ENCODE assay signal across 26 mouse cellular contexts in genomic region chr8:107510766-107511165, GRCm38 (mm10).
DNase-seq lines count a peak whose midpoint lies in the region; ATAC-seq and TF ChIP-seq lines count a peak whose summit lies in the region.
"Had no signal": no experiment of that assay in that cellular context is flagged by ENCODE, and none has a peak within 500 bp of the region (broad histone marks: within the 10 kb centered on the region; RNA-seq: fewer than 3 reads in every experiment).

No protein-coding gene starts in this region.

- H3K27ac ChIP-seq in embryonic facial prominence, embryonic 13.5 days, result peak overlapping the region; percentile 30
- H3K27ac ChIP-seq in embryonic facial prominence, embryonic 10.5 days (replicated peaks), result no peak overlapping the region
- H3K27ac ChIP-seq in hindbrain, embryonic 12.5 days, result peak overlapping the region; percentile 12; the same call in 1 of the 2 replicates
- no peak overlapping the region for H3K27ac ChIP-seq in hindbrain, embryonic 10.5 days
- H3K27ac ChIP-seq in testis, adult 2 months (ENCODE audit: control insufficient read depth, insufficient read depth, low read depth, low read length), result peak overlapping the region; percentile 63
- H3K27ac ChIP-seq: forebrain, embryonic 12.5 days; forebrain, embryonic 15.5 days; heart, embryonic 15.5 days; hindbrain, embryonic 13.5 days had no signal

- H3K4me1 ChIP-seq in embryonic facial prominence, embryonic 13.5 days, result 0 out of 2 replicates have a peak, but pooled peaks cover 4% of the 10 kb centered on the region
- no peaks in the 10 kb centered on the region for H3K4me1 ChIP-seq in embryonic facial prominence, embryonic 10.5 days
- H3K4me1 ChIP-seq in hindbrain, embryonic 12.5 days, result no peaks in the 10 kb centered on the region
- no peaks in the 10 kb centered on the region for H3K4me1 ChIP-seq in hindbrain, embryonic 10.5 days (replicated peaks)
- no peaks in the 10 kb centered on the region for H3K4me1 ChIP-seq in testis, adult 2 months (ENCODE audit: control insufficient read depth, insufficient read depth, low read length)
- H3K4me1 ChIP-seq: forebrain, embryonic 12.5 days; forebrain, embryonic 15.5 days; heart, embryonic 12.5 days; heart, embryonic 15.5 days; hindbrain, embryonic 13.5 days had no signal

- no peaks in the 10 kb centered on the region for H3K27me3 ChIP-seq in embryonic facial prominence, embryonic 13.5 days
- no peaks in the 10 kb centered on the region for H3K27me3 ChIP-seq in embryonic facial prominence, embryonic 10.5 days (replicated peaks; ENCODE audit: low read depth, poor library complexity, severe bottlenecking)
- H3K27me3 ChIP-seq in hindbrain, embryonic 12.5 days, result no peaks in the 10 kb centered on the region
- H3K27me3 ChIP-seq in hindbrain, embryonic 10.5 days (ENCODE audit: insufficient read depth, poor library complexity, severe bottlenecking), result no peaks in the 10 kb centered on the region
- no peaks in the 10 kb centered on the region for H3K27me3 ChIP-seq in testis, adult 2 months (ENCODE audit: control insufficient read depth, insufficient read depth, low read length)
- H3K27me3 ChIP-seq: forebrain, embryonic 12.5 days; forebrain, embryonic 15.5 days; heart, embryonic 12.5 days; heart, embryonic 15.5 days; hindbrain, embryonic 13.5 days had no signal

- H3K36me3 ChIP-seq in embryonic facial prominence, embryonic 13.5 days, result peaks cover 23% of the 10 kb centered on the region
- H3K36me3 ChIP-seq in embryonic facial prominence, embryonic 10.5 days (replicated peaks), result peaks cover 31% of the 10 kb centered on the region
- peaks cover 23% of the 10 kb centered on the region for H3K36me3 ChIP-seq in hindbrain, embryonic 12.5 days
- H3K36me3 ChIP-seq in hindbrain, embryonic 10.5 days, result peaks cover 23% of the 10 kb centered on the region
- H3K36me3 ChIP-seq in testis, adult 2 months (ENCODE audit: control insufficient read depth, insufficient read depth, low read length), result no peaks in the 10 kb centered on the region
- H3K36me3 ChIP-seq: heart, embryonic 15.5 days had no signal

- DNase-seq in embryonic facial prominence, embryonic 10.5 days (ENCODE audit: low spot score), result no peak
- DNase-seq in hindbrain, embryonic 10.5 days (ENCODE audit: low spot score), result no peak
- no peak for DNase-seq in testis, postnatal 10 days (ENCODE audit: low spot score)
- DNase-seq in testis, postnatal 14 days (ENCODE audit: low spot score), result peak; percentile 66
- no peak for DNase-seq in spleen, adult 18-20 months
- DNase-seq: adrenal gland, adult 8-10 months; adrenal gland, postnatal 25 days; cerebellum, adult 11-12 months; cerebellum, adult 8-10 months; cerebellum, postnatal 10 days; cerebellum, postnatal 36 days; embryo, embryonic 11 days; gastrocnemius, postnatal 25 days; heart, postnatal 10 days; heart, postnatal 36 days had no signal

- no peak for TF ChIP-seq CTCF in testis, adult 2 months (IDR thresholded peaks at IDR 0.05; ENCODE audit: control insufficient read depth, insufficient read depth, insufficient replicate concordance, low read depth, low read length)

- H3K9ac ChIP-seq in embryonic facial prominence, embryonic 13.5 days, result no peak overlapping the region
- H3K9ac ChIP-seq in hindbrain, embryonic 12.5 days, result no peak overlapping the region
- H3K9ac ChIP-seq: forebrain, embryonic 12.5 days; forebrain, embryonic 15.5 days; heart, embryonic 12.5 days; heart, embryonic 15.5 days; hindbrain, embryonic 13.5 days had no signal

- TF ChIP-seq POLR2A in testis, adult 2 months (IDR thresholded peaks at IDR 0.05; ENCODE audit: control insufficient read depth, low read depth, low read length), result no peak

- no peak overlapping the region for H3K4me3 ChIP-seq in embryonic facial prominence, embryonic 13.5 days
- no peak overlapping the region for H3K4me3 ChIP-seq in embryonic facial prominence, embryonic 10.5 days
- no peak overlapping the region for H3K4me3 ChIP-seq in hindbrain, embryonic 12.5 days
- no peak overlapping the region for H3K4me3 ChIP-seq in hindbrain, embryonic 10.5 days
- H3K4me3 ChIP-seq in testis, adult 2 months (ENCODE audit: control insufficient read depth, low read depth, low read length), result no peak overlapping the region
- H3K4me3 ChIP-seq: erythroblast, embryonic 14.5 days; forebrain, embryonic 12.5 days; forebrain, embryonic 15.5 days; heart, embryonic 12.5 days; heart, embryonic 15.5 days; hindbrain, embryonic 13.5 days had no signal

- no peaks in the 10 kb centered on the region for H3K9me3 ChIP-seq in embryonic facial prominence, embryonic 13.5 days
- H3K9me3 ChIP-seq in embryonic facial prominence, embryonic 10.5 days, result no peaks in the 10 kb centered on the region
- no peaks in the 10 kb centered on the region for H3K9me3 ChIP-seq in hindbrain, embryonic 12.5 days (replicated peaks)
- H3K9me3 ChIP-seq in hindbrain, embryonic 10.5 days, result no peaks in the 10 kb centered on the region
- H3K9me3 ChIP-seq: forebrain, embryonic 12.5 days; forebrain, embryonic 15.5 days; heart, embryonic 12.5 days; heart, embryonic 15.5 days; hindbrain, embryonic 13.5 days had no signal

- 88% methylated on average over 3 of the region's 3 CpGs for WGBS in embryonic facial prominence, embryonic 13.5 days
- 88% methylated on average over 3 of the region's 3 CpGs for WGBS in embryonic facial prominence, embryonic 10.5 days
- WGBS in hindbrain, embryonic 12.5 days, result 89% methylated on average over 3 of the region's 3 CpGs
- 90% methylated on average over 3 of the region's 3 CpGs for WGBS in hindbrain, embryonic 10.5 days

- ATAC-seq in embryonic facial prominence, embryonic 13.5 days (ENCODE audit: insufficient number of reproducible peaks, insufficient read depth, low FRiP score, low TSS enrichment, low read depth), result no peak
- no peak for ATAC-seq in hindbrain, embryonic 12.5 days (ENCODE audit: low FRiP score)
- ATAC-seq: activated CD4-positive, CD25-positive, alpha-beta regulatory T cell, adult 4 months; forebrain, embryonic 15.5 days; hindbrain, embryonic 16.5 days had no signal

- H3K4me2 ChIP-seq in embryonic facial prominence, embryonic 13.5 days, result no peak overlapping the region
- no peak overlapping the region for H3K4me2 ChIP-seq in hindbrain, embryonic 12.5 days (replicated peaks)
- H3K4me2 ChIP-seq: forebrain, embryonic 12.5 days; forebrain, embryonic 15.5 days; heart, embryonic 12.5 days; heart, embryonic 15.5 days; hindbrain, embryonic 13.5 days had no signal

Comparison
In these comparisons a context has a peak if more than half of its experiments do, and no peak if none do; other contexts are left out.
1. H3K27ac ChIP-seq: peak in embryonic facial prominence, embryonic 13.5 days (single experiment), hindbrain, embryonic 12.5 days (single experiment) and testis, adult 2 months (single experiment); none in embryonic facial prominence, embryonic 10.5 days (single experiment) and hindbrain, embryonic 10.5 days (single experiment).